Mouse (Mus musculus): ENCODE measurements around the gene Pnrc1. TPM values are rescaled to one million over a fixed set of nuclear protein-coding genes. Genes with fewer than 3 reads are reported as not detected.

Gene Pnrc1
- 47.3 and 47.8 TPM in 2 replicates for polyA plus RNA-seq (2012; rRNA removed)

DNA sequence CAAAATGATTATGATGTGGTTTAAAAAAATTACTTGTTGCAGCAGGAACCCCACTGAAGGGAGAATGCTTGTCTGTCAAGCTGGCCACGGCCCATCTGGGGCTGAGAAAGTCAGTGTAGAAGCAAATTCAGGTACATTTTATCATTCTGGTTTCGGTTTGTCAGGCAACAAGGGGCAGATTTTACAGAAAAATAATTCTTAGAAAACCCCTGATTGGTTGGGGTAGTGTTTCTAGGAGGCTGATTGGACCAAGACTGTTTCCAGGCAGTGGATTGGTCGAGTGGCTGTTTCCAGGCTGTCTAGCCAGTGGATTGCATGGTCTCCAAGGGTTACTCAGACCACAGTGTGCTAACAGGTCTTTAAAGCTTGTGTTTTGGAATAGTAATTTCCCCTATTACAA is at the start of gene Pnrc1:
Gene Pnrc1 (minus strand): TSS at position 162 of the 400 bp plus-strand sequence.

DNA sequence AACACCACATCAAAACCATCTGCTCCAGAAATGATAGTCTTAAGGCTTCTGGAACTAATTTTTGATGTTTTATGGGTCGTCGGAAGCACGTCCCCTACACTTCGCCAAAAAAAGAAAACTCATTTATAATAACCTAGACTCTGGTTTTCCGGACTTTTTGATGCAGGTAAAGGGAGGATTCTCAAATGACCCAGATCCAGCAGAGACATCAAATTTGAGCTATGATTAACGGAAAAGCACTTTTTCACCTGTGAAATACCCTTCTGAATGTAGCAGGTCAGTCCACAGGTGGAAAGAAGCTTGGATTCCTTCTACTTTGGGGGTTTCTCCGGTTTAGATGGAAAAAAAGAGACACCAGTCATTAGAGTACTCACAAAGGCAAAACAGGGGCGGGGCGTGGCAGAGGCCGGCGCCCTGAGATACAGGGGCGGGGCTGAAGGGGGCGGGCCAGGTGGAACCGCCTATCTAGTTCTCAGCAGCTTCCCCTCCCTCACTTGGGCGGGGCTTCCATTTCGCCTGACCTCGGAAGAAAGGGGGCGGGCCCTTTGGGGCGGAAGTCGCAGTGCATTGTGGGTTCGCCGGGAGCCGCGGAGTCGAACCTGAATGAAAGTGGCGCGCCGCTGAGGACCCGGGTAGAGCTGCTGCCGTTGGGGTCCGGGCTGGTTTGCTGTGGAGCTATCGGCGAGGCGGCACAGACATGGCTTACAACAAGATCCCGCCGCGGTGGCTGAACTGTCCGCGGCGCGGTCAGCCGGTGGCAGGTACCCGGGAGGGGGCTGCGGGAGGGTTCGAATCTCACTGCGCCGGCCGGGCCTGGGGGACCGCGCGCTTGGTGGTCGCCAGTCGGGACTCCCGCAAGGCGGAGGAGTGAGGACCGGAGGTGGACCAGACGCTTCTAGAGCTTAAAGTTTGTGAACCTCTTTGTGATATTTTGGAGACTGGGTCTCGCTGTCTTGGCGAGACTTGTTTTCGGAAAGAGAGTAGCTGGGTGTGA is 20.1 kb upstream of the Pnrc1 start, which contains the start of gene Rngtt:
Gene Rngtt (plus strand): TSS at position 548 of the 994 bp plus-strand sequence.

DNA sequence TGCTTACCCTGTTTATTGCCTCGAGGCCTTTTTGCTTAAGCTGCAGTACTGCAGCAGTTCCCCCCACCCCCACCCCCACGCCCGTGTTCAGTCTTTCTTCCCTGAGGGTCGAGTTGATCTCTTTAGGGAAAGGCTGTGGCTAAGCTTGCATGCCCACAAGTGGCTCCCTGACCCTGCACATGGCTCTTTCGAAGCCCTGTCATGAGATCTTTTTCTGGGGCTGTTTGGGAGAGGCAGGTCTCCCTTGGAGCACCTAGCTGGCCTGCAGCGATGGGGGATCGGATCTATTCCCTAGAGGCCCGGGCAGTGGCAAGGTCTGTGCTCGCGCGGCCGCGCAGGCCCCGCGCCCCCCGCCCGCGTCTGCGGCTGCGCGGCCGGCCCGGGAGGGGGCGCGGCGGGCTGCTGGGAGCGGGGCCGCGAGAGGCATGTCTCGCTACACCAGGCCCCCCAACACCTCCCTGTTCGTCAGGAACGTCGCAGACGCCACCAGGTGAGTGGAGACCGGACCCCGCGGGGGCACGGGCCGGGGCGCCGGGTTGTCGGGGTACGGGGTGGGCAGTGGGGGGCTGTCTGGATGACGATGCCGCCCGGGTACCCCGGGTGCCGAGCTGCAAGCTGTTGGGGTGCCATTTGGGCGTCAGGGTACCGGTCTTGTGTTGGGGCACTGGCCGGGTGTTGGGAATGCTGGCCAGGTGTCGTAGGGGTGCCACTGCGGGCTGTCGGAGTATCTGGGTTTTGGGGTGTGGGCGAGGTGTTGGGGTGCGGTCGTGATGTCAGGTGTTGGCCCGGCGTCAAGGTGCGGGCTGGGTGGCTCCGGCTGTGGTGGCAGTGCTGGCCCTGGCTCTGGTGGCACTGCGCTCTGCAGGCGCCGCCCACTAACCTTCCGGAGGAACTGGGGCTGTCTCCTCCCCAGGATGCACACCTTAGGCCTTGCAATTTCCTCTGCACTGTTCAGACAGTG is 80.8 kb downstream of the Pnrc1 start, which contains the start of gene Srsf12:
Gene Srsf12 (plus strand): TSS at position 111 of the 961 bp plus-strand sequence.

Other genes starting within 250 kb of the Pnrc1 start
- 0.30 and 0.31 TPM in 2 replicates for gene Gabrr2, start 227.2 kb downstream of the Pnrc1 start, polyA plus RNA-seq (2012; rRNA removed)
- gene Gabrr1, start 157.6 kb downstream of the Pnrc1 start, polyA plus RNA-seq (2012; rRNA removed), result 0.06 TPM in 1 of 2 replicates, not detected in the other
- gene Pm20d2, start 100.4 kb downstream of the Pnrc1 start, polyA plus RNA-seq (2012; rRNA removed), result 1.3 and 1.6 TPM in 2 replicates
- gene Srsf12, start 81.2 kb downstream of the Pnrc1 start, polyA plus RNA-seq (2012; rRNA removed), result 3.9 and 6.2 TPM in 2 replicates
- 13.9 and 14.0 TPM in 2 replicates for gene Rngtt, start 20.1 kb upstream of the Pnrc1 start, polyA plus RNA-seq (2012; rRNA removed)

All from central nervous system, embryonic 11.5 days (tissue).